Mouse (Mus musculus) retina, embryonic 14.5 days (tissue): ENCODE results near the gene Bpifb9a.
"Not testable (repeated sequence)": the region's sequence is repeated elsewhere in the genome, so short reads cannot be mapped to it uniquely, and the experiment has no call there.

Experiments
- DNase-seq: peaks from one replicate; pipeline ENCODE4 v3.0.0-alpha.2; 2015; ENCODE audit warnings: low spot score

Gene Bpifb9a

DNA sequence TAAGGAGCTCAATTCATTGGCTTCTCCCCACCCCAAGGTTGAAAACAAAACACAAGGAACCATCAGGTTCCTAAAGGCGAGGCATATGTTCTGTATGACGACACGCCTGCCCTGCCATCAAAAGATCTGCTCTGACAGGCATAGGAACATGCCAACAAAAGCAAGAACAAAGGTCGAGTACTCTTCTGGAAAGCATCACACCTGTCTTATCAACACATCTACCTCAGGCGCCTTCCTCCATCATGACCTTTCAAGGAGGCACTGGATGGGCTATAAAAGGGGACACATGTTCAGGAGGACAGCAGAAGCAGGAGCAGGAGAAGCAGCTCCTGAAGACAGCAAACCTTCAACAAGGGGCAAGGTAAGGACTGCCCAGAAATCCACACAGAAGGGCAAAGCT is at the start of gene Bpifb9a:
TSS of gene Bpifb9a (plus strand) at position 301 of the 400 bp plus-strand sequence.
- not testable (repeated sequence) for DNase-seq

DNA sequence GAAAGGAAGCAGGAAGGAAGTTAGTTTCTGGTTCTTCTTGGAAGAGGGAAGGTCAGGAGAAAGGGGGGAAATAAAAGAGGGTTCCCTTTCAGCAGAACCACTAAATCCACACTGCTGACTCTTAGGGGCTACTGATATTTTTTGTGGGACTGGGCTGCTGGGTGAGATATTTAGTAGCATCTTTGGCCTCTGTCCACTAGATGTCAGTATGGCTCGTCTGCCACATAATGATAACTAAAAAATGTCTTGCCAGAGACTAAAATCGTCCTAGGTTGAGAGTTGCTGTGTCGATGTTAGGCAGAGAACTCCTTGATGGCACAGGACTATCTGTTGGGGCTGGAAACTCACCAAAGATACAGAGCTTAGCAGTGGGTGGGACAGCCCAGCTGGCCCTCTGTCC is 48.5 kb upstream of the Bpifb9a start:
- DNase-seq: peak; percentile 75

DNA sequence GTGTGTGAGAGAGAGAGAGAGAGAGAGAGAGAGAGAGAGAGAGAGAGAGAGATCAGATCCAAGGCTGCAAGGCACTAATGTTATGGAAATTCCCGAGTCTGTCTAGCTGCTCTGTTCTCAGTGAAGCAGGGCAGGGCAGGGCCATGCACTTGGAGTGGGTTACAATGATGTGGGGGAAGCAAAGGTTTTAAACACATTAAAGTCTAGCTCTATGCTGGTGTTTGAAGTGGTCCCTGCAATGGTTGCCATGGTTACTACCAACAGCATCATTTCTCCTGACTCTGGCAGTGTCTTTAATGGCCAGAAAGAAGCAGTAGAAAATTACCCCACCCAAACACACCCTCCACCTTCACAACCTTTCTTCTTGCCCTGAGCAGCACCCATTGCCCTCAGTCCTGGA is 46.5 kb upstream of the Bpifb9a start:
- DNase-seq: no peak

DNA sequence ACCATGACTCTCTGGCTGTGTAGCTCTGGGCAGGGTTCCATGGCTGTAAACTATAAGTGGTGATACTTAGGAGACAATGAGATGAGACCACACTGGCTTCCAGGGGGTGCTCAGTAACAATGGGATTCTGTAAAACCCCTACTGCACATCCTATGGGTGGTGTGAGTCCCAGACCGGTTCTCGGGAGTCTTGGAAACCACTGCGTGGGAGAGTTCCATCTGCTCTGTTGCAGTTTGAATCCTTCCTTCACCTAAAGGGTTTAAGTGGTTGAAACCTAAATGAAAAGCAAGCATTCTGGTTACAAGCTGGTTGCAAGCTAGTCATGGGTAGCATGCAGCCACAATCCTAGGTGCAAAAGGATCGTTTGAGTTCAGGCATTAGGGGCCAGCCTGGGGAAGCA is 45.8 kb upstream of the Bpifb9a start:
- no peak for DNase-seq

DNA sequence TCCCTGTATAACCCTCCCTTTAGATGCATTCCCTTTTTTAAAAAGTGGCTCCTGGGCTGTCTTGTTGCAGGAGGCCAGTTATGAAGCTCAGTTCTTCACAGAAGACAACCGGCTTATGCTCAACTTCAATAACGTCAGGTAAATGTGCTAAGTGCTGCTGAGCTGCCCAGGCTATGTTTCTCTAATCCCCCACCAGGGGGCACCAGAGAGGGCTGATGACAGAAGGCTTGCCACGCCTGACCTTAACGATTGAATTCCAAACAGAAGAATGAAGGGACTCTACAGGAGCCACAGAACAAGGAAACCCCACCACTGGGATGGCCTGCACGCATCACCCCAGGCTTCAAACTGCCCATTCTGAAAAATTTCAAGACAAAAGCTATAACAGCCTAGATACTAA is 42.5 kb upstream of the Bpifb9a start:
- DNase-seq: peak; percentile 87

DNA sequence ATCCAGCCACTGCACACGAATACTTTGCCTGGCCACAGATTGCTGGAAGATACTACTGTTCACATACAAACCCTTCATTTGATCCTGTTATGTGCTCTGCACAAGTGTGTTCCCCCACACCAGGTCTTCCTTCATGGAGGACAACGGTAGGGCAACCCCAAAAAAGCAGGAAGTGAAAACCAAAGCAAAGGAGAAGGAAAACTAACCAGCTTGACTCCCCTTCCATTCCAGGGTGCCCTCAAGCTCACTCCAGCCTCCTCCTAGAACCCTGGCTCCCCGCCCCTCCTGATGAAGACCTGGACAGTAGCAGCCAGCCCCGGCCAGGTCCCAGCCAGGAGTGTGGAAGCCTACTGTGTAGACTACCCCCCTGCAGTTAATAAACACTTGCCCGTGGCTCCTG is 37.7 kb upstream of the Bpifb9a start:
- no peak for DNase-seq

DNA sequence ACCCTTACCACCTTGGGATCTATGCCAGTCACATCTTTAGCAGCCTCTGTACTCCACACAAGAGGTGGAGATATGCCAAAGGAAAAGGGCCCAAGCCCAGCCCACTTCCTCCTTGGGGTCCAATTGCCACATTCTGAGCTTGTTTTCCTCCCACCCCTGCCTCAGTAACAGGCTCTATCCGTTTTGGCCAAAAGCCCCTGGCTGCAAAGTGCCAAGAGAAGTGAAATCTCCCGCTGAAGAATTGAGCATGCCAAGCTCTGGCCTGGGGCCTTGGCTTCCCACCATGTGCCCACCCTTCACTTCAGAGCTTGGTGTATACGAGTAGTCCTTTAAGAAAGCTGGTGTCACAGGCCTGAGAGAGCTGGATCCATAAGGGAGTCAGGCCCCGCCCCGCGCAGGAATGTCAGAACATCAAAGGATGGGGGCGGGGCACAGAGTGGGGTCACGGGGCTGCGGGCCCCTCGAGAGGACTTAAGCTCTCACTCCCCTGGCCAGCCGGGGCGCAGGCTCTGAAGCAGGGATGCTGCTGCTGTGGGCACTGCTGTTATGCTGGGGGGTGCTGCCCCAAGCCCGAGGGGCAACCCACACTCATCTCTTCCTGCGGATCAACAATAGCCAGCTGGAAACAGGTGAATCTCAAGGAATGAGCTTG is 34.3 kb upstream of the Bpifb9a start, which contains the start of gene Bpifb5:
TSS of gene Bpifb5 (plus strand) at position 478 of the 652 bp plus-strand sequence.
- peak; percentile 60 for DNase-seq

DNA sequence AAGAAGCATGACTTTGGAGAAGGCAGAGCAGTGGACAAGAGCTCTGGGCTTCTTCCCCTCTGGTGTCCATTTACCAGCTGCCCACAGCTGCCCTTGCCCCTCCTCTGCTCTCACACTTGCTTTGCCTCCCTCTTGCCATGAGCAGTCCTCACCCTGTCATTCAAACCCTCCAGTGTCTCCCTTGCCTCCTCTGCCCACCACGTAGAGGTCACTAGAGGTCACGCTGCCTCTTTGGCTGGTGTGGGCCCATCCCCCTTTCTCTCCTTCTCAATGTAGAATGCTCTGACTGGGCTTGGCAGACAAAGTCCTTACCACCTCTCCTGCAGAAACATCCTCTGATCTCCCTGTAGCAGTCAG is 33.8 kb upstream of the Bpifb9a start:
- peak; percentile 29 for DNase-seq

DNA sequence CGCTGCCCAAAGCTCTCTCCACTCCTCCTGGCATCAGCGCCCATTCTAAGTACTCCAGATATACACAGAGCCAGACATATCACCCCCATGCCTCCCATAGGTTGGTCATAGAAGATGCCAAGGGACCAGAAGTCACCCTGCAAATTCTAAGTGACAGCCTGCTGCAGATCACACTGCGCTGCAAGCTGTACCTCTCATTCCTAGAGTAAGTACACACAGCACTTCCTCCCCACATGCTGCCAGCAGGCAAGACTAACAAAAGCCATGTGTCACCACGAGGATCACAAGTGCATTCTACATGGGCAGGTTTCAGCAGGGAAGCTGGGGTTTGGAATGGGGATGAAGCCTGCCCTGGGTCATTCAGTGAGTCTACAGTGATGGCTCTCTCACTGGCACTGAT is 30.7 kb upstream of the Bpifb9a start:
- DNase-seq: no peak

DNA sequence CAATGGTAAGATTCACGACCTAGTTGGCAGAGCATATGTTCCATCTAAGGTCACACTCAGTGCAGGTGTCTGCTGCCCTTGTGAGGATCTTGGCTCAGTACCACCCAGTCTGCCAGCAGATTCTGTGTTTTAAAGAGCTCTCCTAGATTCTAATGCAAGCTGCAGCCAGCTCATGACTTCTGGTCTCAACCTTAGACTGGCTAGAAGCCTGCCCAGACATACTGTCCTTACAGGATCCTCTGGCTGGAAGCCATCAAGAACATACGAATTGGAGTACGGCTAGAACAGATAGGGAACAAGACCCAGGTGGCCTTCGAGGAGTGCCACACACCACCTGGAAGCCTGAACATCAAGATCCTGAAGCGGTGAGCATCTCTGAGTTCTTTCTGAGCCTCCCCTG is 29.8 kb upstream of the Bpifb9a start:
- no peak for DNase-seq

DNA sequence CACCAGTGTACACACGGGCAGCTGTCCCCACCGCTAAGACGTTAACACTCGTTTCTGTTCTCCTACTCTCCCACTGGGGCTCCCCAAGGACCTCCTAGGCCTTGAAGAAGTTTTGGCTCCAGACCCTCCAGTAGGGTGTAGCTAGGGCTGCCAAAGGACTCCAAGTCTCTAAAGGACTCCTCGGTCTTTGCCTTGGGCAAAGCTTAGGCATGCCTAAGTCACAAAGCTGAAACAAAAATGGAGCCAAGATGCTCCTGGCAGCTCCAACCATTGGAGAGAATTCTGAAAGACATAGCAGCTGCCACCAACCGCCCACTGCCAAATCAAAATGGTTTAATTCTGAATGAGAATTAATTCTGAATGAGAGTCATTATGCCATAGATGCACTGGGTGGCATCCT is 24.2 kb upstream of the Bpifb9a start:
- no peak for DNase-seq

DNA sequence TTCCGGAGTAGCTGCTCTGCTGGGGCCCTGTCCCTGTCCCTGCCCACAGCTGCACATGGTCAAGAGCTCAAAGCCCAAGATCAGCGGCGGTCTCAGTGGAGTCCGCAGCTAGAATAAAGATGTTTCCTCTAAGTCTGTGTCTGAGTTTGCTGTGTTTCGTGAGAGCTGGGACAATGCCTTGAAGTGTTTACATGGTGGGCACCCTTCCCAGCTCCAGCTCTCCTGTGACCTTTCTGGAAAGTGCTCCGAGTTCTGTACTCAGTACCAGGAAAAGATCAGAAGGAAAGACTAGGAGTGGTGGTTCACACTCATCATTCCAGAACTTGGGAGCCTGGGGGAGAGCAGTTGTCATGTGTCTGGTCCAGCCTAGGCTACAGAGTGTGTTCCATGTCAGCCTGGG is 16.9 kb upstream of the Bpifb9a start:
- DNase-seq: no peak

DNA sequence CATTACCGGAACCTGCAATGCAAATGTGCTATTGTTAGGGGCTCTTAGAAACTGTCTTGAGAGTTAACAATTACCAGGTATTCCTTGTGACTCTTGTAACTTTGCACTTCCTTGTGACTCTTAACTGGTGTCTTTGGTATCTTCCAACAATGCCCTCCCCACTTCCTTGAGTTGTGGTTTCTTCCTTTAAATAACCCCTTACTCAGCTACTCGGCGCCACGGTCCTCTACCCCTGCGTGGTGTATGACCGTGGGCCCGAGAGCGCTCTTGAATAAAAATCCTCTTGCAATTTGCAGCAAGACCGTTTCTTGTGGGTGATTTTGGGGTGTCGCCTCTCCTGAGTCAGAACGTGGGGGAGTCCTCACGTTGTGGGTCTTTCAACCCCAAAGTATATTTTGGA is 14.9 kb upstream of the Bpifb9a start:
- DNase-seq: not testable (repeated sequence)

DNA sequence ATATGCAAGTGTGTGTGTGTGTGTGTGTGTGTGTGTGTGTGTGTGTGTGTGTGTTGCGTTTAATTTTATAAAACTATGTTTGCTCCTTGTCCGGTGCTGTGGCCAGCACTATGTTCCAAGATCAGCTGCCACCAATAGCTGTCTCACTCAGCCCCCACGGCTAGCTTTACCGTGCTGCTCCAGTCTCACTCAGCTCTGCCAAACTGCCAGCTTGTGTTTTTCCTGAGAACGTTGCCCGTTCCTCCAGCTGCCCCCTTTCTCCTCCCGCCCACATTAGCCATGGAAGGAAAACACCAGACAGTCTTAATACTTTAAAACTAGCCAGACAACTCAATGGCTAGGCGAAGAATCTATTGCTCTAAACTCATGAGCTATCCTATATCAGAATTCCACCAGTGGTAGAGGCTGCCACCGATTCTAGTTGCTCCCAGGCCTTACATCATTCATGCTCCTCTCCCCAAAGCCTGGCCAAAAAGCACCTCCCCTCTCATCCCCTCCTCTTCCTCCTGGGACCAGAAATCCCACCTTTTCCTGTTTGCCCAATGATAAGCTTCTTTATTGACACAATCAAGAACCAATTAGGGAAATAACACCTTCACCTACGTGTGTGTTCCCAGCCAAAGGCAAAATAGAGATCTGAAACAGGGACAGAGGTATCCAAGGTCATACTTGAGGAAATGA is 14.2 kb upstream of the Bpifb9a start:
- DNase-seq: no peak

DNA sequence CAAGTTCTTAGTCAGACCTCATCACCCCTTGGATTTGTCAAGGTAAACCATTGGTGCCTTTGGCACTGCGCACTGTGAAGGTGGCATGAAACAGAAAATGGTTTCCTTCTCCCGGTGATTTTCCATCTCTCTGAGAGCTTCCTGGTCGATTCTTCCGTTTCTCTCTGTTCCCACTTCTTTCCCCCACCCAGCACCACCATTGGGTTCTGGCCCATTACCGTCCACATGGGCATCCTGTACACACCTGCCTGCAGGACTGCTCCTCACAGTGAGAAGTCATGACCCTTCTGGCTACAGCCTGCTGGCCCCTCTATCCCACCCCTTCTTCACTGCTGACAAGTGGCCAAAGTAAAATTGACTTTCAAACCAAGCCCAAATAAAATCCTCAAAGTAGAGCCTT is 12.3 kb upstream of the Bpifb9a start:
- no peak for DNase-seq

DNA sequence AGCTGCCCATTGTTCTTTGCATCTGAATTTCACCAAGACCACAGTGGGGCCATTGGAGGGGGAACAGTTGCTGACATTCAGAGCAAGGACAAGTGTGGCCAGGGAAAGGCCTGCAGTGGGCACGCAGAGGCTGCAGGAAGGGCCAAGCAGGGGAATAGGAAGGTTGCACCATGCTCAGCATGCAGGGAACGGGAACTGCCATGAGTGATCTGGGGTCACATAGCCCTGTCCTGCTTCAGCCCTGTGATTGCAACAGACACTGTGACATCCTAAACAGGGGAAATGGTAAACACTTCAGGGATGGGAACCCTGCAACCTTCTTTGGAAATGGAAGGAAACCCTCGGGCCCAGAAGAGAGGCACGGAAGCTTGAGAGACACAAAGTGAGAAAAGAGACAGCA is 2.4 kb upstream of the Bpifb9a start:
- DNase-seq: not testable (repeated sequence)

DNA sequence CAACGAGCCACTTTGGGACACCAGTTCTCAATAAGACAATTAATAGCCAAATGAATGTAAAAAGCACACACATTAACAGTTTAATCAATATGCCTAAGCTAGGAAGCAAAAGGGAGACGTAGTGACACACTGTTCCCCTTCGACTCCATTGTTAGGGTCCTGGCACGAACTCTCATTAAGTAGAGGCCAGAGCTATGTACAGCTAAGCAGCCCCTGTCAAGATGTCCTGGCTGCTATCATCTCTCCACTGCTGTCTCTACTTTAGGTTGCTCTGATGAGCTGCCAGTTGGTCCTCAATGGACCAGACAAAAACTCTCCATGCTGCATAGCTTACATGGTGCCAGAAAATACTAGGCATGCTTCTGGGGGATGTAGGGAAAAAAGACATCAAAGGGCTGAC is 1.9 kb upstream of the Bpifb9a start:
- no peak for DNase-seq

DNA sequence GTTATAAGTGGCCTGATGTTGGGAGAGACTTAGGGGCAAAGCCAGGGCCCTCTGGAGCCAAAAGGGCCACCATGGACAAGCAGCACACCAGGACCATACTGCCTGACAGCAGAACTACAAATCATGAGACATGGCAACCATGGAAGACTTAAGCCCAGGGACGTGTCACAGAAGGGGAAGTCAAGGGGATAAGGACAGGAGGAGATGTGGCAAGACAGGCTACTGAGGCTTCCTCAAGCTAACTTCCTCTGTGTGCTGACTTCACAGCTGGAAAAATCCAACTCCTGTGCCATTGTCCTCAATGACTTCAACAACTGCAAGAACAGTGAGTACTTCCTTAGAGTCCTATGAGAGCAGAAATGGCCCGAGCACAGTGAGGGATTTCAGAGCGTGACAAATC is 6.7 kb downstream of the Bpifb9a start:
- not testable (repeated sequence) for DNase-seq

DNA sequence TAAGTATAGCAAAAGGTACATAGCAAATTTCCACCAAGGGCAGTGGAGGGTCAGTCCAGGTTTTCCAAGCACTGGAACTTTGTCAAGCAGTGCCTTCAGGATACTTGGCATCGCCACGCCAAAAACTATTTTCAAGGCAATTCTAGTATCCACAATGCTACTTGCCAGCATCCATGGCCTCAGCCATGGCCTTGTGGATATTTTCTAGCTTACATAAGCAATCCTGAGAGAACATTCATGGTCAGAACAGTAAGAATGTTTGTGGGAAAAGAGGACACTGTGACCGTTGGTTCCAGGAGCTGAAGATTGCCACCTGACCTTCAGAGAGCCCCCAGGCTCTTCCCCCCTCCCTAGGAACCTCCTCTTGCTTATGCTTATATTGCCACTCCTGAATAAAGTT is 34.2 kb downstream of the Bpifb9a start:
- not testable (repeated sequence) for DNase-seq

DNA sequence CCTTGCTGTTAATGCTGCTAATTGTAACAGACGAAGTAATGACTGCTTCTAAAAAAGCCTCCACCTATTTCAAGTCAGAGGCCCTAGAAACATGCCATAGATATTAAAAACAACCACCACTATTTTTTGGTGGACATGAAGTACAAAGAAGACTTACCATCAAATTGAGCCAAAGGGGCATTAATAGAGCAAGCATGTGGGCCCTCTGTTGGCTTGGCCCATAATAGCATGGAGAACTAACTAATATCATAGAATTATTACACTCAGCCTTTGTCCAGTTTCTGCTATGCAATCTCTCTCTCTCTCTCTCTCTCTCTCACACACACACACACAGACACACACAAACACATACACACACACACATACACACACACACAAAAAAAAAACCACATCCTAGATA is 35.2 kb downstream of the Bpifb9a start:
- no peak for DNase-seq

DNA sequence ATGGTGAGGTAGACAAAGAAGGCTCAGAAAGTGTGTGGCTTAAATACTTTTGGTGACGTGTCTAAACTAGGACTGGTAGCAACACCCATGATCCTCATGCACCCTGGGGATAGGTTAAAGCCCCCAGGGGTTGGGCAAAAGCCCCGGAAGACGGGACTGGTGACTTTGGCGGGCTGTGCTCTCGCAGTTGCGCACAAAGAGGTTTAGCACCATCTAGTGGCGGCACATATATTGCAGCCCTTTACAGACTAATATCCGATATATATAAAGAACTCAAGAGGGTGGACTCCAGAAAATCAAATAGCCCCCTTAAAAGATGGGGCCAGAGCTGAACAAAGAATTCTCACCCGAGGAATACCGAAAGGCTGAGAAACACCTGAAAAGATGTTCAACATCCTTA is 37.1 kb downstream of the Bpifb9a start:
- DNase-seq: peak; percentile 74

DNA sequence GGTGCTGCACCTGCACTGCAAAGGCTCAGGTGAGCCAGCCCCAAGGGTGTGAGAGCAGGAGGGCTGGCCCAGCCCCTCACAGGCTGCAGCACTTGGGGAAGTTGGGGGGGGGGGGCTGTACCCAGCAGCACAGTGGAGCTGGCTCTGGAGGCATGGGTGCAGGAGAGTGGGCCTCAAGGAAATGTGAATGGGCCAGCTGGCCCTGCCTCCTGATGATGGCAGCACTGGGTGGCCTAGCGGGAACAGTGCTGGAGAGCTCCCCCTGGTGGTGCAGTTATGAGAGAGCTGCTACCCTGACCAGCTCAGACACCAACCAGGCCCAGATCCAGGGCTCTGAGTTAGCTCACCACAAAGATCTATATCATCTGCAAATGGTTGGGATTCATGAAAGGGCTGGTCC is 42.8 kb downstream of the Bpifb9a start:
- DNase-seq: peak; percentile 90

DNA sequence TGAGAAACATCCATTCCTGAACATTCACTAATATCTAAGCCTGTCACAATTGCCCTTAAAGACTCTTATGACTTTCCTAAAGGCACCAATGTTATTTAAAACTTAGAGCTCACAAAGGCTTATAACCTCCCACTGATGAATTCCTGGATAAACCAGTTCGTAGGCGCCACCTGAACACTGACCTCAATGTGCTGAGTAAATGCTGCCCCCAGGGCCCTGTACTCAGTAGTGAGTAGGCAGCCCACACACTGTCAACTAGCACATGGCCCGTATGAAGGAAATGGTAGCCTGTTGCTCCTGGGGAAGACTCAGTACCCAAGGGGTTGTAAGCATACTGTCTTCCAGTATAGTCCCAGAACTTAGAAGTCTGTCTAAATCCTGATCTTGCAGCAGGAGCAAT is 44.1 kb downstream of the Bpifb9a start:
- no peak for DNase-seq

DNA sequence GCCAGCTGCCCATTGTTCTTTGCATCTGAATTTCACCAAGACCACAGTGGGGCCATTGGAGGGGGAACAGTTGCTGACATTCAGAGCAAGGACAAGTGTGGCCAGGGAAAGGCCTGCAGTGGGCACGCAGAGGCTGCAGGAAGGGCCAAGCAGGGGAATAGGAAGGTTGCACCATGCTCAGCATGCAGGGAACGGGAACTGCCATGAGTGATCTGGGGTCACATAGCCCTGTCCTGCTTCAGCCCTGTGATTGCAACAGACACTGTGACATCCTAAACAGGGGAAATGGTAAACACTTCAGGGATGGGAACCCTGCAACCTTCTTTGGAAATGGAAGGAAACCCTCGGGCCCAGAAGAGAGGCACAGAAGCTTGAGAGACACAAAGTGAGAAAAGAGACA is 47.0 kb downstream of the Bpifb9a start:
- DNase-seq: not testable (repeated sequence)
